Mouse (Mus musculus): ENCODE results near the gene Ccdc92b.
A peak's percentile ranks its signal among the peaks of the same experiment; 100 is the strongest.

Gene Ccdc92b

DNA sequence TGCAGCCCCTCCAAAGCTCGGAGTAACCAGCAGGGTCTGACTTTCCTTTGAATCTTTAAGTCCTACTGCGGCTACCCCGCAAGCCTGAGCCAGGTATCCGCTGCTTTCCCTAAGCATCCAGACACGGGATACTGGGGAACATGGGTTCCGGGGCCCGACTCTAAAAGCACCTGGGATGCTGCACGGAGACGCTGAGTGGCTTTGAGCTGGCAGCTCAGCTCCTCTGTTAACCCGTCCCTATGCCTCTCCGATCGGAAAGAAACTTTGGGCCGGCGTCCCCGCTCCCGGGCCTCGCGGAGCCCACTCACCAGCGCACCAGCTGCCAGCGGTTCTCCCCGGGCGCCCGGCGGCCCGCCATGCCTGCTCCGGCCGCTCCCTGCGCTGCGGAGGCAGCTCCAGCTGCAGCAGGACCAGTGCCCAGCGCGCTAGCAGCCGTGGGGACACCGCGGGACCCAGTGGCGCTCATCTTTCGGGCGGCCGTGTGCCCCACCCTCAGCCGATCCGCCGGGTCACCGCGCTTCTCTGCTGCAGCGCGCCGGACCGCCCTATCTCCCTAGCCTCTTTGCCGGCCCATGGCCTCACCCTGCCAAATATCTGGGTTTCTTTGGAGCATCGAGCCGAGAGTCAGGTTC is 8.7 kb upstream of the Ccdc92b start, which contains the start of gene Rap1gap2:
TSS of gene Rap1gap2 (minus strand) at position 371 of the 632 bp plus-strand sequence.
- no peak for DNase-seq (ENCODE audit: extremely low read depth, insufficient read length, low spot score)

DNA sequence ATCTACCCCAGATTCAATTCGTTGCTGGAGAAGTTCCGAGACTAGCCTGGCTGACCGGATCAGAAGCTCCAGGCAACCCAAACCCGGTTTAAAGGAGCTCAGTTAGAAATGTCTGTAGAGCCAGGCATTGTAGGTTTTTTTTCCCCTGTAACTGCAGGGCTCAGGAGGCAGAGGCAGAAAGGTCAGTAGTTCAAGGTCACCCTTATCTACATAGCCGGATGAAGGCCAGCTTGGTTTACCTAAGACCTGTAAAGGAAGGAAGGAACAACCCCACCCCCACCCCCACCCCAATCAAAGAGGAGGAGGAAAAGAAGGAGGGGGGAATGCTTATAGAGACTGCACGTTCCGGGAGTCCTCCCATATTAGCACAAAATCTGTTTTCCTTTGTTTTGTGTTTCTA is 8.0 kb upstream of the Ccdc92b start:
- DNase-seq (ENCODE audit: extremely low read depth, insufficient read length, low spot score) = no peak

DNA sequence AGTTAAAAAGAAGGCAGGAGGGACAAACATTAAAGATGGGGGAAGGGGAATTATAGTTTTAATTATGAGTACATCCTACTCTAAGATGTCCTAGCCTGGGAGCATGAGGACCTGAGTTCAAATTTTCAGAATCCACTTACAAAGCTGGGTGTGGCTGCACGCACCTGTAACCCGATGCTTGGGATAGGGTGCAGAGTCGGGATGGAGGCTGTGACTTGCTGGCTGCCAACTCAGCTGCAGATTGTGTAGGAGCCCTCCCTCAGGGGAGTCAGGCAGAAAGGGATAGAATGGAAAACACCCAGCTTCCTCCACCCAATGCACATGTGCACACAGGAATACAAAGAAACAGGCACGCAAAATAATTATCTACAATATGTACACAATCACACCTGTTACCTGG is 6.0 kb upstream of the Ccdc92b start:
- DNase-seq (ENCODE audit: extremely low read depth, insufficient read length, low spot score) = no peak

DNA sequence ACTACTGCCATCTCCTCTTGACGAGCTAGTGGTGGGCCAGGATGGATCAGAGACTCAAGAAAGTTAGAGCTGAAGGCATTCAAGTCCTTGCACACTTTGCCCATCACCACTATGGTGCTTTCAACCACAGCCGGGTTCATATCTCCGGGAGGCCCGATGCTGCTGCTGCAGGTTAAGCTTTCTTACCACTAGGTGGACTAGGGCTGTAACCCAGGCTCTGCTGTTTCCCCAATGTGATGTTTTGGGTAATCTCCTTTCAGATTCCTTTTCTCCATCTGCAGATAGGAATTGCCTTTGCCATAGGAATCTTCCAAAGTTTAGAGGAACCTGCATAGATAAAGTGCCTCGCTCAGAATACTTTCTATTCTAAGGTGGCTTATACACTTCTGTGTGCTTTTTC is 3.8 kb upstream of the Ccdc92b start:
- DNase-seq (ENCODE audit: extremely low read depth, insufficient read length, low spot score) = no peak

DNA sequence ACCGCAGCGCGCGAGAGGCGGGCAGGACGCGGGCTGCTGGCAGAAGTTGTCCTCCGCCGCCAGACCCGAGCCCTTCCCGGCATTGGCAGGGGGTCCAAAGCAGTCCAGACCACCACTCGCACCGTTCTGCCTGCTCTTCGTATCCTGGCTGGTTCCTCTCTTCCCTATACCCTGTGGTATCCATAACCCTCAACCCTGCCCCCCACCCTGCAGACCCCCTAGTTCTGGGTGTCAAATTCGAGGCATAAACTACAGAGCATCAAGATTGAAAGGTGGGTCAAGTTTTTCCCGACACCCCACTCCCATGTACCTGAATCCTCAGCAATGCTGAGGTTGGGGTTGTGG is 523 bp downstream of the Ccdc92b start:
- no peak for DNase-seq (ENCODE audit: extremely low read depth, insufficient read length, low spot score)

GRCm38 (mm10) chr11:74621974-74622669 is 2.7 kb downstream of the Ccdc92b start:
- DNase-seq (ENCODE audit: extremely low read depth, insufficient read length, low spot score) = no peak

GRCm38 (mm10) chr11:74623693-74624092 is 4.3 kb downstream of the Ccdc92b start:
- no peak for DNase-seq (ENCODE audit: extremely low read depth, insufficient read length, low spot score)

DNA sequence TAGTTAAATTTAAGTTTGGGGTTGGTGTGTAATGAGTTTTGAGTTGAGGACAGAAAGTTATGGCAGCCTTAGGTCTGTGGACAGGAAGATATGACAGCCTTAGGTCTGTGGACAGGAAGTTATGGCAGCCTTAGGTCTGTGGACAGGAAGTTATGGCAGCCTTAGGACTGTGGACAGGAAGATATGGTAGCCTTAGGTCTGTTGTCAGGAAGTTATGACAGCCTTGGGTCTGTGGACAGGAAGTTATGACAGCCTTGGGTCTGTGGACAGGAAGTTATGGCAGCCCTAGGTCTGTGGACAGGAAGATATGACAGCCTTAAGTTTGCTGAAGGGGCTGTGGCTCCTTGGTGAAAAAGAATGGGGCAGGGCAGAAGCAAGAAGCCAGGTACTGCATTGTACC is 5.9 kb downstream of the Ccdc92b start:
- no peak for DNase-seq (ENCODE audit: extremely low read depth, insufficient read length, low spot score)

- DNase-seq (ENCODE audit: extremely low read depth, insufficient read length, low spot score) = no peak
Measured at GRCm38 (mm10) chr11:74627481-74627880, 8.1 kb downstream of the Ccdc92b start.

- no peak for DNase-seq (ENCODE audit: extremely low read depth, insufficient read length, low spot score)
Measured at GRCm38 (mm10) chr11:74631880-74632789, 12.7 kb downstream of the Ccdc92b start.

GRCm38 (mm10) chr11:74634490-74635275 is 15.3 kb downstream of the Ccdc92b start:
- peak; percentile 46 for DNase-seq (ENCODE audit: extremely low read depth, insufficient read length, low spot score)

GRCm38 (mm10) chr11:74637486-74637885 is 18.1 kb downstream of the Ccdc92b start:
- DNase-seq (ENCODE audit: extremely low read depth, insufficient read length, low spot score) = no peak

DNA sequence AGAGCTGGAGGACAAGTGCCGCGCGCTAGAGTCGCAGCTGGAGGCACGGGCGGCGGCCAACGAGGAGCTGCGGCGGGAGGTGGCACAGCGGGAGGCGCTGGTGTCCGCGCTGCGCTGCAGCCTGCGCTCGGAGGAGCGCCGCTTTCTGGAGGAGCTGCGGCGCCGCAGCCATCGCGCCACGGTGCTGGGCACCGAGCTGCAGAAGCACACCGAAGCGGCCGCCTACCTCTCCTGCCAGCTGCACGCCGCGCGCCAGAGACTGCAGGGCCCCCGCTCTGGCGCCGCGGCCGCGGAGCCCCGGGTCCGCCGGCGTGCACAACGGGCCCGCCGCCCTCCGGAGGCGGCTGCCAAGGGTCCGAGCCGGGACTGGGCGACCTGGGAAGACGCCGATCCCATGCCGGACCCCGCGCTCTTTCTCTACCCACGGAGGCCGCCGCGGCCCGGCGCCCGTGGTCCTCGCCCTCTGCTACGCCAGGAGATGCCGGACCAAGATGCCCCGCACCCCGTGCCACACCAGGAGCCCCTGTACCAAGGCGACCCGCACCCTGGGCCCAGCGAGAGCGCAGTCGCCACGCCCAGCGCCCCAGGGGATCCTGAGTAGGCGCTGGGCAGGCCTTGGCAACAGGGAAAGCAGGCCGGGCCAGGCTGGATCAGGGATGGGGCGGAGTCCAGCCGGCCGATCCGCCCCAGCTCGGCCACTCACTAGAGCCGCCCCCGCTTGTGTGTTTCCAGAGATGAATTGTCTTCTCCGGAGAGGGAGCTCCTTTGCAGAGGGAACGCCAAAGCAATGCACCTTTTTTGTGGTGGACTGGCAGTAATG is 18.8 kb downstream of the Ccdc92b start:
- peak; percentile 94 for DNase-seq (ENCODE audit: extremely low read depth, insufficient read length, low spot score)

- no peak for DNase-seq (ENCODE audit: extremely low read depth, insufficient read length, low spot score)
Measured at GRCm38 (mm10) chr11:74638791-74639411, 19.5 kb downstream of the Ccdc92b start.

GRCm38 (mm10) chr11:74639628-74640027 is 20.2 kb downstream of the Ccdc92b start:
- DNase-seq (ENCODE audit: extremely low read depth, insufficient read length, low spot score) = no peak

- no peak for DNase-seq (ENCODE audit: extremely low read depth, insufficient read length, low spot score)
Measured at GRCm38 (mm10) chr11:74647966-74648365, 28.6 kb downstream of the Ccdc92b start.

- no peak for DNase-seq (ENCODE audit: extremely low read depth, insufficient read length, low spot score)
Measured at GRCm38 (mm10) chr11:74648676-74649075, 29.3 kb downstream of the Ccdc92b start.

DNA sequence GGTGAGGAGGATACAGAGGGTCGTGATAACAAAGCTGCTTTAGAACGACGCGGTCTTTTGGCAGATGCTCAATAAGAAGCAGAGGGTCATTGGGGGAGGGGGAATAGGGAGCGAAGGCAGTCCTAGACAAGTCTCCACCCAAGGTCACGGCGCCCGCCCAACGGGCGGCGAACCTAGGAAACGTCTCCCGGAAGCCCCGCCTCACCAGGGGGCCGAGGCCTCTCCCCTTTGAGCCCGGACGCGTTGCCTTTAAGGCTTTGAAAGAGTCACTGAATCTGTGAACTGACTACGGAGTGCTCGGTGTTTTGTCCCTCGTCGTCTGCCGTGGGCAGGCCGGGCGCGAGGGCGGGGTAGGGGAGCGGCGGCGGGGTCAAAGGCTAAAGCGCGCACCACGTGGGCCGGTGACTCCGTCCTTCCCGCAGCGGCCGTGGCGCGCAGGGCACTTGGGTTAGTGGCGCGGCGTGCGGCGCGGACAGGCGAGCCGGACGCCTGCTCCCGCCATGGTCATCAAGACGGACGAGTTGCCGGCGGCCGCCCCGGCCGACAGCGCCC is 29.8 kb downstream of the Ccdc92b start, which contains the start of gene Cluh:
TSS of gene Cluh (plus strand) at position 401 of the 552 bp plus-strand sequence.
- peak; percentile 99 for DNase-seq (ENCODE audit: extremely low read depth, insufficient read length, low spot score)
